Mouse (Mus musculus) frontal cortex, adult 2 months (tissue): ENCODE data around the gene Gm21981. TPM values are rescaled to one million over a fixed set of nuclear protein-coding genes. Genes with fewer than 3 reads are reported as not detected.
A peak's percentile ranks its signal among the peaks of the same experiment; 100 is the strongest.

Experiments used
- DNase-seq, 2 experiments: peaks; one replicate each; pipeline ENCODE4 v3.0.0; 2022; ENCODE audit warnings: low spot score in 1 of 2; ENCODE audit errors: extremely low spot score in 1 of 2
- polyA plus RNA-seq: library from polyadenylated mRNA; depleted of rRNA; stranded (reverse); fragments of >200 nt; gene quantifications from 2 replicates; pipeline ENCODE4 v1.2.3, GENCODE M21; 2012

Gene Gm21981
- polyA plus RNA-seq, 1 experiment: 6.6 TPM

GRCm38 (mm10) chr17:47704692-47705091 is 10.4 kb upstream of the Gm21981 start:
- DNase-seq: no peak

- DNase-seq: no peak
Measured at GRCm38 (mm10) chr17:47703556-47703955, 9.3 kb upstream of the Gm21981 start.

DNA sequence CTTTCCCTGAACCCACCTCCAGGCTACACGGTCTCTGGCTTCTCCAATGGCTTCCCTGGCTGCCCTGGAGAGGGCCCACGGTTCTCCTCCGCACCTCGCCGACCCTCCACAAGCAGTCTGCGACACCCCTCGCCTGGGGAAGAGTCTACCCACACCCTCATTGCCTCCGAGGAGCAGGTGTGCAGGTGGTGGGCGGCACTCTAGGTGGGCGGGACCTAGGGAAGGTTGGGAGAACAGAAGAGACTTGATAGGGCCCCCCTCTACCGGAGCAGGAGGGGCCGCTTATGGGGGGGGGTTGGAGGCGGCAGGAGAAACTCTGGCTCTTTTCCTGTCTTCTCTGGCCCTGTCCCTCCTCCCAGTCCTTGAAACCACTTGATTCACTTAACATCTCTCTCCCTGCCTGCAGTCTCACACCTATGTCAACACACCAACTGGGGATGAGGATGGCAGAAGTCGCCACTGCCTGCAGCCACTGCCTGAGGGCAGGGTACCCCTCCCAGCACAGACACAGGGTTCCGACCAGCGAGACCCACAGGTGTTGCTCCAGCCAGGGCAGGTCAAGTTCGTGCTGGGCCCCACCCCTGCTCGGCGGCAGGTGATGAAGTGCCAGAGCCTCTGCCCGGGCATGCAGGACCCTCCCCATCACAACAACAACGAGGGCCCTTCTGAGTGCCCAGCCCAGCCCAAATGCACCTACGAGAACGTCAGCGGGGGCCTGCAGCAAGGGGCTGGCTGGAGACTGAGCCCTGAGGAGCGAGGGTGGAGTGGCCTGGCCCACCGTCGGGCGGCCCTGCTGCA is 8.5 kb upstream of the Gm21981 start:
- no peak for DNase-seq

DNA sequence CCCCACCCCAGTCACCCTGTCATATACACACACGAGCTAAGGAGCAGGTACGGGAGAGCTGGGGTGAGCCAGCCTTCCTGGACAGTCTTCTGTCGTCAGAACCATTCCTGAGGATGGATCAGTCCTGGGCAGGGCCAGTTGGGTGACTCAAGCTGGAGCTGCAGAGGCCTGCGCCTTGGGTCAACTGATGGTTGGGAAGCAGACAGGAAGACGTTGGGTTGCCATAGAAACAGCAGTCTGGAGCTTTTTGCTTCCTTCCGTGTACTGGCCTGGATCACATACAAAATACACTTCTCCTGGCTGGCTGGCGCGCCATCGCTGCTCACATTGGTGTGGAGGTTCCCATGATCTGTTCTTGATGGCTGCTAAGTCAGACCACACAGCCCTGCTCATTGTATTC is 7.5 kb upstream of the Gm21981 start:
- DNase-seq: peak in 1 of 2 experiments; percentile 36

DNA sequence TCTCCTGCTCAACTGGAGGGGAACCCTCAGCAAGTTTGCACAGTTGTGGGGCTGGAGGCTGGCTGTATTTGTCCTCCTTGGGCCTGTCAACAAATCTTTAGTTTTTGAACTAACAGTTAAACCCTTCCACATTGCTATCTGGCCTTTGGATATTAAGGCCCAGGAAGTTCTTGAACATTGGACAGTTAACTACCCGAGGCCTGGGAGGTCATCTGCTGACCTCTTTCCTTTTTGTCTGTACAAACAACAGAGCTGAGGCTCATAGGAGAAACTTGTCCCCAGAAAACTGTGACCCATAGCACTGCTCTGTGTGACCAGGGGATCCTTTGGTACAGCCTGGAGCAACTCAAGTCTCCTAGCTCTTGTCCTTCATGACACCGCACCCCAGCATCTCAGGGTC is 4.8 kb upstream of the Gm21981 start:
- DNase-seq: no peak

DNA sequence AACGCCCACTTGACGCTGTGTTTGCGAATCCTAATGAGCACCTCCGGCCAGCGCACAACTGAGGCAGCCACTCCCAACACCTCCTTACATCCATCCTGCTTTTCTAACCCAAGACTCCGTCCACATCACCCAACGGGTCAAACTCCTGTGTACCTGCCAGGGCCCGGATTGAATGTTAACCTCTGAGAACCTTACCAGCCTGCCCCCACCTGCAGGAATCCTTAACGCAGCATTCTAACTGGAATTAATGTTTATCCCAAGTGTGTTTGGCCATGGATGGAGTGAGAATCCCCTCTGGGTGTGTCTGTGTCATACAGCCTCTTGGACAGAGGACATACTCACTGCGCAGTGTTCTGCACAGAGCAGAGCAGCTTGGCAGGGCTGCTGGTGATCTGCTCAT is 3.9 kb upstream of the Gm21981 start:
- DNase-seq: no peak

GRCm38 (mm10) chr17:47695337-47695710 is 1.1 kb upstream of the Gm21981 start:
- DNase-seq: peak in 1 of 2 experiments; percentile 36

DNA sequence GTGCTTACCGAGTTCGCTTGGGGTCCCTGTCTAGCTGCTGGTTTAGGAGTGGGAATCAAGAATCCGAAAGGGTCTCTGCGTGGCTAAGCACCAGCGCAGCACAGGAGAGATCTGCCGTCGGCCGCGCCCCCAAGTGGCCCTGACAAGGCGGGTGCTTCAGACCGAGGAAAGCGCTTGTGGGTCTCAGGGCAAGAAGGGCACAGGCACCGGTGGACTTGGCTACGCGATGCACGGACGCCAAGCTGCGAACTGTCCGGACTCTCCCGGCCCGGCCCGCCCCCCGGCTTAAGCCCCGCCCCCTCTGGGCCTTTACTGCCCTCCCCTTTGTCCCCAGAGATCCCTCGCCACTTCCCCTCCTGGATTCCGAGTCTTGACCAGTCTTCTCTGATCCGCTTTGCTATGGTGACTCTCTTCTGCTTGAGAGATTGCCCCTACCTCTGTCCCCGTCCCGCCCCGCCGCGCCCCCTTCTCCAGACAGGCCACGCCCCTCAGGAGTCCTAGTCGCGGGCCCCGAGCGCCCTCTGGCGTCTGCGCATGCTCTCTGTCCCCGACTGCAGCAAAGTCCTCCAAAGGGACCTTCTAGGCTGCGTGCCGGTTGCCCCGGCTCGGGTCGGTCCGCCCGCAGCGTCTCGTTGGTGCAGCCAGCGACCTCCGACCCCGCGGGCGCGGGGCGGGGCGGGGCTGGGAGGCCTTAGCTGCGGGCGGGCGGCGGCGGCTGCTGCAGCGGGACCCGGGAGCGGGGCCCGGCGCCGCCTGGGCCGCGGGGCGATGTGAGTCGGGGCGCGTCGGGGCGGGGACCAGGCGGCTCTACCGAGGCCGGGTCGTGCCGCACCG is 465 bp upstream of the Gm21981 start, which contains the start of gene Prickle4:
Gene Prickle4, minus strand, starts transcription at position 234 of the 834 bp plus-strand sequence.
- peak; percentile 92 to 98 for DNase-seq

GRCm38 (mm10) chr17:47693671-47694441 is 399 bp downstream of the Gm21981 start:
- no peak for DNase-seq

DNA sequence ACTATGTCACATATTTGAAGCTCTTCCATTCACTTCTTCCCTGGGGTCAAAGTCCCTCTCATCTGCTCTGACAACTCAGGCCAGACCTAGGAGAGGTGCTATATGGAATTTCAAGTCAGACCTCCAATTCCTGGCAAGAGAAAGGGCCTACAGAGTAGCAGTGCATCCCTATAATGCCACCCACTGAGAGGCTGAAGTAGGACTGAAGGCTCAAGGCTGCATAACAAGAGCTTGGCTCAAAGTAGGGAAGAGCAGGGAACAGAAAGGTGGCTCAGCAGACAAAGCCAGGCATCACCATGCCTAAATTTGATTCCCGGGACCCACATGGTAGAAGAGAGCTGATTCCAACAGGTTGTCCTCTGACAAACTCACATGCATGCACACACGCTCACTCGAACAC is 2.6 kb downstream of the Gm21981 start:
- DNase-seq: no peak

GRCm38 (mm10) chr17:47689894-47690293 is 4.4 kb downstream of the Gm21981 start:
- DNase-seq: no peak

DNA sequence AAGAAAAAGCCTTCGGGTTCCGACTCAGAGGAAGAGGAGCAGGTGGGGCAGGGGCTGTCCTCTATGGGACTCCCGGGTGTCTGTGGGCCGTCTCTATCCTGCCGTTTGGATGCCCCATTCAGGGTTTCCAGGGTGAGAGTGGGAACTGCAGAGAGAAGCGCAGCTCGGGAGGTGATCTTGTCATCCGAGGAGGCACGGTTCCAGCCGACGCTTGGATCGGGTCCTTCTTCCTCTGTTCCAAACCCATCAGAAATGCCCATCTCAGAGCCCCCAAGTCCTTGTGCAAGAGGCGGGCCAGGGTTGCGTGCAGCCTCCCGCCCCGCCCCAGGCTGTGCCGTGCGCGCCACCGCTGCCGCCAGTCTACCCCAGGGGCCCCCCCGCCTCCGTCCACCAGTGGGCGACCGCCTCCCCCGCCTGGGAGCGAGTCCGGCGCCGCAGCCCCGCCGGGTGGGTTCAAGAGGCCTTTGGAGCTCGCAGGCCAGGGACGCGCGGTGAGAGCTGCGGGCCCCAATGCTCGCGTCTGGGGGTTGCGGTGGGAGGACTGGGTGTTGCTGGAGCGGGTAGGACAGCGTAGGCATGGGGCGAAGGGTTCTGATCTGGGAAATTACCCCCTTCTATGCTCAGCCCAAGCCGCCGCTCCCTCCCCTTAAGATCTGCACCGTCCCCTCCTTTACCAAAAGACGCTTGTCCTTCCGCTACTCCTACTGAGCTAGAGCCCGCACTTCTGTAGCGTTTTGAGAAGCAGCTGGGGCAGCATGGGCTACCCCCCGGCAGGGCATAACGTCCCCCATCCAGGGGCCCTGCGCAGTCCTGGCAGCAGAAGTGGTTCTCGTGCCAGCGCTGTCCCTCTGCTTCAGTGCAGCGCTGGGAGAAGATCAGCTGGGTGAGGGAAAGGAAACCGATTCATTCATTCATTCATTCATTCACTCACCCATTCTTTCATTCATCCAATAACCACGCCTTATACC is 5.4 kb downstream of the Gm21981 start, which contains the start of gene Frs3:
Gene Frs3, plus strand, starts transcription at position 423 of the 968 bp plus-strand sequence.
- DNase-seq: peak; percentile 47 to 81

- DNase-seq: no peak
Measured at GRCm38 (mm10) chr17:47688344-47688607, 6.0 kb downstream of the Gm21981 start, which contains the start of gene Tomm6. Gene Tomm6 (minus strand): TSS chr17:47688386.

GRCm38 (mm10) chr17:47687409-47688343 is 6.6 kb downstream of the Gm21981 start:
- peak; percentile 92 to 98 for DNase-seq

DNA sequence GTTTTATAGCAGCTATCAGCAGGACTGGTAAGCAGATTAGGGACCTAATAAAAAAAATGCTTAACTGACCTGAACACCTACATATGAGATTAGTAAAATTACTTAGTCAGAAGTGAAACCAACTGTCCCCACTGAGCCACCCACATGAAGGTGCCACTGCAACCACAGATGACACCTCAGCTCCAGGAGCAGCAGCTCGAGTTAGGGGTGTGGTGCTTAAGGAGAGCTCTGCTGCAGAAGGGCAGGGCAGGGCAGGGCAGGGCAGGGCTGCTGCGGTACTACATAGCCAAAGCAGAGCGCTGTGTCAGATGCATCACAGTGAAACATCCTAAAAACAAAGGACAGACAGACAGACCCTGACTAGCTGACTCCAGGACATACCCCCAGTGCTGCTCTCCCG is 11.4 kb downstream of the Gm21981 start:
- DNase-seq: no peak

DNA sequence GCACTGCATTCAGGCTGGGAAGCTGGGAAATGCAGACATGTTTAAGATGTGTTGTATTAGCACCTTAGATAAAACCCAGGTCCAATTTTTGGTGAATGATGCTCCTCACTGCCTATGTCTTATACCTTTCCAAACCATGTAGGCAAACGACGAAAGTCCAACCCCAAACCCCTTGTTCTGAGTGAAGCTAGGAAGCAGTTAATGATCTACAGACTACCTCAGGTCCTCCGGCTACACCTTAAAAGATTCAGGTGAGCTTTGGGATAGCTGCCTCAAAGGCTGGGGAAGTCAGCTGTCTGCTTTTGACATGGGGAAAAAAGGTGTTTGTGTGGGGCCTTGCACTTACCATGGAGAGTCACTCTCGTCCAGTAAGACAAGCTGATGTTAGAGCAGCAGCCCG is 15.6 kb downstream of the Gm21981 start:
- no peak for DNase-seq

DNA sequence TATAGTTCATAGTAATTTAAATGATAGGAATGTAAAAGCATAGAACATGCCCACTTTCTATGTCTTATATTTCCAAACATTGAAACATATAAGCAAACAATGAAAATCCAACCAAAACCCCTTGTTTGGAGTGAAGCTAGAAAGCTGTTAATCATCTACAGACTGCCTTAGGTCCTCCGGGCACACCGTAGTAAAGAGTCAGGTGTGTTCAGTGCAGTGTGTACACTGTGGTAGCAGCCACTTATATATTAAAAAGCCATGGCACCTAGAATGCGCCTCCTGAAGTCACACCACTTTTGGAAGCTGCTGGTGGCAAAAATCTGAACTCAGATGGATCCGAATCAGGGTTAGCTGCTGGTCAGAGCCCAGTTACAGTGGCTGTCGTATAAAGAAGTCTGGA is 16.0 kb downstream of the Gm21981 start:
- DNase-seq: no peak

GRCm38 (mm10) chr17:47676581-47676980 is 17.7 kb downstream of the Gm21981 start:
- DNase-seq: peak; percentile 62 to 91
